Mouse (Mus musculus) heart, embryonic 16.5 days (tissue): Measurements from ENCODE around the gene Bend3. TPM values are rescaled to one million over a fixed set of nuclear protein-coding genes. Genes with fewer than 3 reads are reported as not detected.
A peak's percentile ranks its signal among the peaks of the same experiment; 100 is the strongest.

Experiments used
- ATAC-seq: fragments of 200-750 bp; cut with Nextera tagmentation; replicated peaks from 2 replicates; pipeline ENCODE4 v1.8.0; 2017; ENCODE audit warnings: moderate number of reproducible peaks; ENCODE audit not compliant: insufficient read depth, low FRiP score; ENCODE audit errors: extremely low read depth
- H3K27ac ChIP-seq: fragments of 300-500 bp; sonication (generic); 2 replicates; pipeline ENCODE4 v1.5.1; 2014; ENCODE audit warnings: mild to moderate bottlenecking, low read length, control low read depth, moderate library complexity
- H3K27me3 ChIP-seq: fragments of 300-500 bp; sonication (generic); 2 replicates; pipeline ENCODE4 v1.6.1; 2014; ENCODE audit warnings: low read length, mixed read lengths; ENCODE audit not compliant: control insufficient read depth, insufficient read depth
- H3K36me3 ChIP-seq: fragments of 300-500 bp; sonication (generic); 2 replicates; pipeline ENCODE4 v1.6.1; 2014; ENCODE audit not compliant: control insufficient read depth, insufficient read depth
- H3K4me1 ChIP-seq: fragments of 300-500 bp; sonication (generic); 2 replicates; pipeline ENCODE4 v1.6.1; 2014; ENCODE audit warnings: low read length, mixed read lengths; ENCODE audit not compliant: control insufficient read depth, insufficient read depth
- H3K4me2 ChIP-seq: fragments of 300-500 bp; sonication (generic); 2 replicates; pipeline ENCODE4 v1.6.1; 2014; ENCODE audit warnings: low read depth, mild to moderate bottlenecking, control low read depth, low read length
- H3K4me3 ChIP-seq: fragments of 300-500 bp; sonication (generic); 2 replicates; pipeline ENCODE4 v1.5.1; 2014; ENCODE audit warnings: mild to moderate bottlenecking, control low read depth, low read length
- H3K9ac ChIP-seq: fragments of 300-500 bp; sonication (generic); 2 replicates; pipeline ENCODE4 v1.6.1; 2014; ENCODE audit warnings: low read length, control low read depth
- H3K9me3 ChIP-seq: fragments of 300-500 bp; sonication (generic); replicated peaks from 2 replicates; pipeline ENCODE4 v1.6.1; 2016; ENCODE audit warnings: low read length; ENCODE audit not compliant: control insufficient read depth
- WGBS: fragments of 180-500 bp; shearing (Covaris S2); extraction: QIAGEN DNeasy Blood & Tissue Kit; methylation state at CpG from one replicate; pipeline ENCODE4 v1.1.7; 2014; 5-methylcytosine and 5-hydroxymethylcytosine counted together
- polyA plus RNA-seq: library from polyadenylated mRNA; unstranded; fragments of >200 nt; fragmentation: Nextera tagmentation; extraction: Ambion mirVana; gene quantifications from 2 replicates; pipeline ENCODE4 v1.2.1, GENCODE M21; 2015

The Bend3 gene
- polyA plus RNA-seq, 1 experiment from 2014 or later, result 2.3 TPM

GRCm38 (mm10) chr10:43475376-43475775 lies 3.3 kb upstream of the Bend3 start:
- no peaks in the 10 kb centered on the region for H3K36me3 ChIP-seq
- ATAC-seq, result no peak
- H3K9ac ChIP-seq, result no peak overlapping the region
- H3K27me3 ChIP-seq, result no peaks in the 10 kb centered on the region
- no peak overlapping the region for H3K27ac ChIP-seq
- H3K4me2 ChIP-seq, result no peak overlapping the region
- peaks cover 8% of the 10 kb centered on the region for H3K4me1 ChIP-seq
- no peaks in the 10 kb centered on the region for H3K9me3 ChIP-seq
- H3K4me3 ChIP-seq, result no peak overlapping the region
- WGBS, result 38% methylated on average over 4 of the region's 4 CpGs

DNA sequence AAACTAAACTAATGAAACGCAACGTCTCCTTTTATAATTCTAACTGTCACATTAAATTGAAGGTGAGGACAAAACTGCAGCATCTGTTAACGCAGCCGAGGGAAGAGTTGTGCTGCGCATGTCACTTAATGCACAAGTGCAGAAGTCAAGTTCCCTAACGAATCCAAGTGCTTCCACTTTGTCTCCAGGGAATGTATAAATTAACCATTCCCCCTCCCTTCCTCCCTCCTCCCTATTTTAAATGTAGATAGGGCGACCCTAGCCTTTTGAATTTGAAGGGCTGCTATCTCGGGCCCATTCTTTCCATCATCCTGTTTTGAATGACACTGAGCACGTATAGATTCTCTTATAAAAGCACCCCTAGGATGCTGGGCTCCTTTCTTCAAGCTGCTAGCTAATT lies 1.2 kb upstream of the Bend3 start:
- Histone ChIP-seq H3K36me3 (no peaks in the 10 kb centered on the region), H3K4me3 (peak overlapping the region; percentile 85), H3K9me3 (no peaks in the 10 kb centered on the region), H3K27ac (peak overlapping the region; percentile 96), H3K27me3 (no peaks in the 10 kb centered on the region), H3K9ac (peak overlapping the region; percentile 96), H3K4me1 (peaks cover 23% of the 10 kb centered on the region), H3K4me2 (peak overlapping the region; percentile 83)
- whole genome bisulfite sequencing, result 16% methylated on average over 9 of the region's 9 CpGs
- ATAC-seq, result no peak

DNA sequence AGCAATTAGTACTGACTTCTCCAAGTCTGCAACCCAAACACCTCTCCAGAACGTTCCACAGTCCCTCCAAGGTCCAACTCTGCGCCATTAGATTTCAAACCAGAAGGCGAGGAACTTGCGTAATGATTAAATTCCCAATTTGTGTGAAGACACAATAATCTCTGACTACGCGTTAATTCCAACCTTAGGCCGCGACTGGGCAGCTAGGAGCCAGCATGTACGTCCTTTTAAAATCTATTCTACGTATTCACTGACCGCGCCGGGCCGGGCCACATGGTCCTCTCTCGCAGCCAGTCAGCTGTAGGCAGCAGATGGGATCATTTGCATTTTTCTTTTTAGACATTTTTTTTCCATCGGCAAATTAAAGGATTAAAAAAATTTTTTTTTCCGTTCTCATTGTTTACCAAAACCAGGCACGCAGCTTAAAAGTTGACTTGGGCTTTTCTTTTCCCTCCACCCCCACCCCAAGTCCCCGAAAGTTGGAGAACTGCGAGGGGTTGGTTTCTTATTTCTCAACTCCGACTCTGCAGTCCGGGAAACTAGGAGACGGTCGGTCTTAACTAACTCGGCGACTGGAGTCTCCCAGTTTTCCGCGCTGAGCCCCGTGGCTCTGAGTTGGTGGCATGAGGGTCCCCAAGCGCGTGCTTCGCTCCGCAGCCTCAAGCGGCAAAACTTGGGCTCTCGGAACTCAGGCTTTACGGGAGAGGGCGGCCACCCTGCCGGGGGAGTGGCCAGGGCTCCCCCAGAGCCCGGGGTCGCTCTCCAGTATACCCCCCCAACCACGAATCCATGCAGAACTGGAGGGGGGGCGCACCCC lies 558 bp upstream of the Bend3 start:
- peak overlapping the region; percentile 96 for H3K27ac ChIP-seq
- 0 out of 2 replicates have a peak, but pooled peaks have one; percentile 11 for ATAC-seq
- WGBS, result under 1% methylated on average over 42 of the region's 42 CpGs
- H3K4me3 ChIP-seq, result peak overlapping the region; percentile 85
- H3K36me3 ChIP-seq, result no peaks in the 10 kb centered on the region
- no peaks in the 10 kb centered on the region for H3K9me3 ChIP-seq
- H3K9ac ChIP-seq, result peak overlapping the region; percentile 96
- H3K4me2 ChIP-seq, result peak overlapping the region; percentile 83
- H3K27me3 ChIP-seq, result no peaks in the 10 kb centered on the region
- peaks cover 29% of the 10 kb centered on the region for H3K4me1 ChIP-seq

GRCm38 (mm10) chr10:43479436-43480157 lies 966 bp downstream of the Bend3 start:
- Histone ChIP-seq H3K4me2 (peak overlapping the region; percentile 83), H3K36me3 (no peaks in the 10 kb centered on the region)

GRCm38 (mm10) chr10:43480227-43480849 lies 1.7 kb downstream of the Bend3 start:
- H3K4me2 ChIP-seq, result peak overlapping the region; percentile 83
- peak overlapping the region; percentile 85 for H3K4me3 ChIP-seq
- H3K9me3 ChIP-seq, result no peaks in the 10 kb centered on the region
- ATAC-seq, result no peak
- peak overlapping the region; percentile 96 for H3K27ac ChIP-seq
- WGBS, result 18% methylated on average over 13 of the region's 13 CpGs
- peak overlapping the region; percentile 96 for H3K9ac ChIP-seq
- H3K4me1 ChIP-seq, result peaks cover 41% of the 10 kb centered on the region
- no peaks in the 10 kb centered on the region for H3K27me3 ChIP-seq
- no peaks in the 10 kb centered on the region for H3K36me3 ChIP-seq

More at GRCm38 (mm10) chr10:43479436-43480157, 966 bp downstream of the Bend3 start:
- peak; percentile 78 for ATAC-seq
- H3K27me3 ChIP-seq, result no peaks in the 10 kb centered on the region
- peaks cover 39% of the 10 kb centered on the region for H3K4me1 ChIP-seq
- no peaks in the 10 kb centered on the region for H3K9me3 ChIP-seq
- H3K27ac ChIP-seq, result peak overlapping the region; percentile 96
- peak overlapping the region; percentile 85 for H3K4me3 ChIP-seq
- H3K9ac ChIP-seq, result peak overlapping the region; percentile 96
- WGBS, result under 1% methylated on average over 84 of the region's 103 CpGs

DNA sequence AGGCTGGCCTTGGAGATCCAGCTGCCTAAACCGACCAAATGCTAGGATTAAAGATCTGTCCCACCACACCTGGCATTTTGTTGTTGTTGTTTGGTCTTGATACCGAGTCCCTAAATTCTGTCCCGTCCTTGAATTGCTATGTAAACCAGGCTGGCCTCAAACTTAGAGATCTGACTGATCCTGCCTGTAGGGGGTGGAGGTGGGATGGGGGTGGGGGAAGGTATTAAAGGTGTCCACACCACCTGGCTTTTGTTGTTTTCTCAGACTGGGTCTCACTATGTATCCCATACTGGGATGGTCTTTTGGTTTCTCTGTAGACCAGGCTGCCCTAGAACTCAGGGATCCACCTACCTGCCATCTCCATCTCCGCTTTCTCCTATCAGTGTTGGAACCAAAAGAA lies 2.5 kb downstream of the Bend3 start:
- Histone ChIP-seq H3K27me3 (no peaks in the 10 kb centered on the region), H3K4me1 (peaks cover 44% of the 10 kb centered on the region), H3K9ac (no peak overlapping the region), H3K9me3 (no peaks in the 10 kb centered on the region), H3K4me2 (no peak overlapping the region; the same call in 1 of the 2 replicates), H3K4me3 (no peak overlapping the region), H3K27ac (no peak overlapping the region), H3K36me3 (no peaks in the 10 kb centered on the region)
- no peak for ATAC-seq
- 46% methylated on average over 4 of the region's 4 CpGs for WGBS

DNA sequence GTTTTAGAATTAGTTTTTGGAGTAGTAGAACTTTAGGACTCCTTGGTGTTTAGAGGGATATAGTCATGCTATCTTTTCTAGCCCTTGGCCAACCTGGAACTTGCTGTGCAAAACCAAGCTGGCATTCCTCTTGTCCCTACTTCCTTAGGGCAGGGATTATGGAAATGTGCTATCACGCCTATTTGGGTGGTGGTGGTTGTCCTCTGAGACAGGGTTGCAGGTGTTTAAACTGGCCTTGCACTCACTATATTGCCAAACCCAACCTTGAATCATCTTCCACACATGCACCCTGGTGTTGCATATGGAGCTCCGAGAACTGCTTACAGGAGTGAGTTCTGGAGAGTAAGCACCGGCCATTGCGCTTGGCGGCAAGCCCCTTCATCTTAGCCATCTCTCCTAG lies 3.4 kb downstream of the Bend3 start:
- WGBS, result 87% methylated on average over 5 of the region's 5 CpGs
- no peaks in the 10 kb centered on the region for H3K9me3 ChIP-seq
- H3K4me1 ChIP-seq, result peaks cover 44% of the 10 kb centered on the region

GRCm38 (mm10) chr10:43483426-43483995 lies 4.9 kb downstream of the Bend3 start:
- Histone ChIP-seq H3K27me3 (no peaks in the 10 kb centered on the region), H3K9ac (peak overlapping the region; percentile 72), H3K4me2 (peak overlapping the region; percentile 61), H3K27ac (peak overlapping the region; percentile 99), H3K36me3 (no peaks in the 10 kb centered on the region), H3K4me1 (peaks cover 46% of the 10 kb centered on the region), H3K4me3 (peak overlapping the region; percentile 35), H3K9me3 (no peaks in the 10 kb centered on the region)
- 0 out of 2 replicates have a peak, but pooled peaks have one; percentile 20 for ATAC-seq
- WGBS, result 16% methylated on average over 9 of the region's 9 CpGs

More for the DNA sequence above, 3.4 kb downstream of the Bend3 start:
- no peaks in the 10 kb centered on the region for H3K27me3 ChIP-seq
- no peak overlapping the region for H3K4me3 ChIP-seq
- no peaks in the 10 kb centered on the region for H3K36me3 ChIP-seq
- no peak overlapping the region for H3K27ac ChIP-seq
- no peak overlapping the region for H3K9ac ChIP-seq
- ATAC-seq, result no peak
- no peak overlapping the region for H3K4me2 ChIP-seq
